Mouse (Mus musculus) bone marrow, adult 2 months (tissue): ENCODE results near the gene Il9r.

Experiments
- CTCF ChIP-seq: fragments of 200-500 bp; IDR thresholded peaks from 2 replicates; pipeline ENCODE4 v1.5.1; 2011; ENCODE audit warnings: low read length, control low read depth; ENCODE audit not compliant: control insufficient read depth, insufficient read depth
- POLR2A ChIP-seq: fragments of 200-500 bp; IDR thresholded peaks from 2 replicates; pipeline ENCODE4 v1.6.1; 2011; ENCODE audit warnings: low read depth, mild to moderate bottlenecking, control low read depth, low read length, borderline replicate concordance; ENCODE audit not compliant: control insufficient read depth

GRCm38 (mm10) chr11:32222570-32223194 is 22.6 kb upstream of the Il9r start:
- TF ChIP-seq POLR2A (no peak), CTCF (no peak)
